Mouse (Mus musculus) midbrain, embryonic 13.5 days (tissue): Measurements from ENCODE around the gene Chd9. TPM values are rescaled to one million over a fixed set of nuclear protein-coding genes. Genes with fewer than 3 reads are reported as not detected.
"Not testable (repeated sequence)": the region's sequence is repeated elsewhere in the genome, so short reads cannot be mapped to it uniquely, and the experiment has no call there.

Experiments
- ATAC-seq: fragments of 200-750 bp; cut with Nextera tagmentation; 2 replicates; pipeline ENCODE4 v1.8.0; 2017; ENCODE audit warnings: mild to moderate bottlenecking, moderate TSS enrichment, moderate library complexity
- H3K27ac ChIP-seq: fragments of 300-500 bp; sonication (generic); 2 replicates; pipeline ENCODE4 v1.5.1; 2015; ENCODE audit warnings: inconsistent platforms, mild to moderate bottlenecking, moderate library complexity
- H3K27me3 ChIP-seq: fragments of 300-500 bp; sonication (generic); 2 replicates; pipeline ENCODE4 v1.6.1; 2015; ENCODE audit warnings: mild to moderate bottlenecking, inconsistent platforms
- H3K36me3 ChIP-seq: fragments of 300-500 bp; sonication (generic); 2 replicates; pipeline ENCODE4 v1.6.1; 2015; ENCODE audit warnings: mild to moderate bottlenecking, inconsistent platforms
- H3K4me1 ChIP-seq: fragments of 300-500 bp; sonication (generic); replicated peaks from 2 replicates; pipeline ENCODE4 v1.6.1; 2015; ENCODE audit warnings: inconsistent platforms
- H3K4me2 ChIP-seq: fragments of 300-500 bp; sonication (generic); replicated peaks from 2 replicates; pipeline ENCODE4 v1.6.1; 2015; ENCODE audit warnings: moderate library complexity, mild to moderate bottlenecking, inconsistent platforms
- H3K4me3 ChIP-seq: fragments of 300-500 bp; sonication (generic); replicated peaks from 2 replicates; pipeline ENCODE4 v1.5.1; 2015; ENCODE audit warnings: mild to moderate bottlenecking, inconsistent platforms
- H3K9ac ChIP-seq: fragments of 300-500 bp; sonication (generic); replicated peaks from 2 replicates; pipeline ENCODE4 v1.6.1; 2015; ENCODE audit warnings: mild to moderate bottlenecking, inconsistent platforms
- H3K9me3 ChIP-seq: fragments of 300-500 bp; sonication (generic); 2 replicates; pipeline ENCODE4 v1.6.1; 2016; ENCODE audit warnings: mild to moderate bottlenecking, inconsistent platforms
- WGBS: fragments of 180-500 bp; shearing (Covaris S2); methylation state at CpG from one replicate; pipeline ENCODE4 v1.1.7; 2015; 5-methylcytosine and 5-hydroxymethylcytosine counted together
- polyA plus RNA-seq: library from polyadenylated mRNA; unstranded; fragments of >200 nt; fragmentation: Nextera tagmentation; extraction: Ambion mirVana; gene quantifications from 2 replicates; pipeline ENCODE4 v1.2.1, GENCODE M21; 2015

Gene Chd9
- polyA plus RNA-seq, 1 experiment from 2014 or later = 69.6 TPM

DNA sequence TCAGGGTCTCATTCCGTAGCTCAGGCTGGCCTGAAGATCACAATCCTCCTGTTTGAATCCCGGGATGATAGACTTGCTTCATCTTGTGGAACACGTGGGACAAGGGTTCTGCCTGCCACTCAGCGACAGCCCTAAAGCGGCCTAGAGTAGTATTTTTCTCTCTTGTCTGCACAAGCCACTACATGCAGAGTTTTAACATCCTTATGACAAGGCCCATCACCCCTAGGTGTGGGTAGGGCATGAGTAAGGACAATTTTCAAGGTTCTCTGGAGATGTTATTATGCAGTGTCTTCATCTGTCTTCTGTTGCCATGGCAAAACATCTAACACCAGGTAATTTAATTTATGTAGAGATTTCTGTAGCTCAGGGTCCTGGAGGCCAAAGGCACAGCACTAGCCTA lies 69.2 kb downstream of the Chd9 start:
- Histone ChIP-seq H3K4me1 (peaks cover 17% of the 10 kb centered on the region), H3K36me3 (0 out of 2 replicates have a peak, but pooled peaks cover 2% of the 10 kb centered on the region), H3K27ac (no peak overlapping the region), H3K4me3 (no peak overlapping the region), H3K9me3 (no peaks in the 10 kb centered on the region), H3K27me3 (no peaks in the 10 kb centered on the region), H3K4me2 (no peak overlapping the region), H3K9ac (no peak overlapping the region)
- no peak for ATAC-seq
- 52% methylated on average over 5 of the region's 5 CpGs for WGBS

DNA sequence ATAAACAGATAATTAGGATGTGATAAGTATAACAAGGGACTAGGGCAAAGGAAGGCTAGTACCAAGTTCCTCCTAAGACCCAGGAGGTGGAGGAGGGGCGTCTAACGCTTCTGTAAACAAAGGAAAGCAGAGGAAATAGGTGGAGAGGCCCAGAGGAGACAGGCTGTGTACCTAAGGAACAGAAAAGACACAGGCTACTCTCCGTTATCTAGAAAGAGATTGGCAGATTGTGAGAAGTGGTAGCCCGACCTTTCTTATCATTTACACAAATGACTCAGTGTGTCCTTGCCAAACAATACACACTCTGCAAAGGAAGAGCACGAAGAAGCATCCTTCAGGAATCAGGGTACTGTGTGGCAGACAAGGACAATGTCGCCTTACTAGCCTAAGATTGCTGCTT lies 70.4 kb downstream of the Chd9 start:
- Histone ChIP-seq H3K4me3 (no peak overlapping the region), H3K4me1 (peaks cover 17% of the 10 kb centered on the region), H3K27me3 (no peaks in the 10 kb centered on the region), H3K9me3 (no peaks in the 10 kb centered on the region), H3K4me2 (no peak overlapping the region), H3K27ac (no peak overlapping the region), H3K9ac (no peak overlapping the region), H3K36me3 (no peaks in the 10 kb centered on the region)
- 40% methylated on average over 6 of the region's 6 CpGs for WGBS
- no peak for ATAC-seq

DNA sequence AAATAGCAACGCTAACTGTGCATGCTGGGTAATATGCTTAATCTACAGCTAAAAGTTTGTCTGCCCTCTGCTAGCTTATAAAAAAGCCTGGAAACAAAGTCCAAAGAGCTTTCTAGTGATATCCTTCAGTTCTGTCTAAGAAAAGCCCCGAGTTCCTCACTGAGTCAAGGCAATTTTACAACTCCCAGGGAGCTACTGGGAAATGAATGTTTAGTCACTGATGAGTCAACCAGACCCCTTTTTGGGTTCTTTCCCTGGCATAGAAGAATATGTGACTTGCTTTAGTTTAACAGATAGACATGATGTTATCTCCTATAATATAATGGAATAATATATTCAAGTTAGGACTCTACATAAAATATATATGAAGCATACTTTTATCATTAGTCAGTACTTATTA lies 73.8 kb downstream of the Chd9 start:
- no peaks in the 10 kb centered on the region for H3K27me3 ChIP-seq
- peaks cover 9% of the 10 kb centered on the region for H3K4me1 ChIP-seq
- H3K9ac ChIP-seq = no peak overlapping the region
- no peak for ATAC-seq
- H3K4me3 ChIP-seq = no peak overlapping the region
- WGBS = 90% methylated on average over 2 of the region's 2 CpGs
- no peaks in the 10 kb centered on the region for H3K36me3 ChIP-seq
- H3K9me3 ChIP-seq = no peaks in the 10 kb centered on the region
- no peak overlapping the region for H3K27ac ChIP-seq
- no peak overlapping the region for H3K4me2 ChIP-seq

DNA sequence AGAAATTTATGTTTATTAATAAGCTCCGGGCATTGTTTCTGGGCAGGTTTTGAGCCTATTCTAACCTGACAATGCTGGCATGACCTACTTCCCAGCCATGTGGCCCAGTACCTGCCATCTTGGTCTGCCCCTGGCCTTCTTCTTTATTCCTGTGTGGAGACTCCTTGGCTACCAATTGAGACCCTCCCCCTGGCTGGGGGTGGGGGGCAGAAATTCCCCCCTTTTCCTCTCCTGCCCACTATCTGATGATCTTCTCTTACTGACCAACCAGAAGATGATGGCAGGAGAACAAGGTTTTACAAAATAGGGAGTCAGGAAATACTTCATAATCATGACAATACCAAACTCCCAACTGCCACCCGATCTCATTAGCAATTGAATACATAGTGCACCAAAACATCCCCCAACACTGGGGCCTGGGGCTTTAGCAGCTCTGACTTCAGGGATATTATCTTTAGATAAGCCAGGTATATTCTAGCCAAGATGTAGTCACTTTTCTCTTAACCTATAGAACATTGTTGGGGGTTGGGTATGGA lies 76.1 kb downstream of the Chd9 start:
- Histone ChIP-seq H3K4me2 (no peak overlapping the region), H3K4me1 (peaks cover 13% of the 10 kb centered on the region), H3K9me3 (no peaks in the 10 kb centered on the region), H3K36me3 (no peaks in the 10 kb centered on the region), H3K27me3 (no peaks in the 10 kb centered on the region), H3K4me3 (no peak overlapping the region), H3K9ac (no peak overlapping the region), H3K27ac (no peak overlapping the region)
- no peak for ATAC-seq
- 61% methylated on average over 2 of the region's 2 CpGs for WGBS

DNA sequence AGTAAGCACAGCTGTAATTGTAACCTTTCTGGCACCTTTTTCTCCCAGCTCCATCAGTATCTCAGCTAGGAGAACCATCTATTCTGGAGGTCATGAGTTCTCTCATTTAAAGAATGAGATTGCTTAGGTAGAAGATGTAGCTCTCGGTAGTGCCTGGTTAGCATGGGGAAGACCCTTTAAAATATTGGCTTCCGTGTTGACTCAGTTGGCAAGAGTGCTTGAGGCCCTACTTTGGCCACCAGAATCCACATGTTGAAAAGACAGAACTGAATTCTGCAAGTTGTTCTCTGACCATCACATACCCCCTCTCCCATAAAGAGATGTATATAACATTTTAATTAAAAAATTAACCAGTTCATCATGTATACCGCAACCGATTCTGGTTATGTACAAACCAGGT lies 78.8 kb downstream of the Chd9 start:
- H3K27ac ChIP-seq = no peak overlapping the region
- WGBS = 93% methylated on average over 4 of the region's 4 CpGs
- H3K4me1 ChIP-seq = peaks cover 18% of the 10 kb centered on the region
- H3K9ac ChIP-seq = no peak overlapping the region
- no peaks in the 10 kb centered on the region for H3K27me3 ChIP-seq
- no peak overlapping the region for H3K4me2 ChIP-seq
- no peaks in the 10 kb centered on the region for H3K9me3 ChIP-seq
- H3K4me3 ChIP-seq = no peak overlapping the region
- H3K36me3 ChIP-seq = no peaks in the 10 kb centered on the region
- no peak for ATAC-seq

DNA sequence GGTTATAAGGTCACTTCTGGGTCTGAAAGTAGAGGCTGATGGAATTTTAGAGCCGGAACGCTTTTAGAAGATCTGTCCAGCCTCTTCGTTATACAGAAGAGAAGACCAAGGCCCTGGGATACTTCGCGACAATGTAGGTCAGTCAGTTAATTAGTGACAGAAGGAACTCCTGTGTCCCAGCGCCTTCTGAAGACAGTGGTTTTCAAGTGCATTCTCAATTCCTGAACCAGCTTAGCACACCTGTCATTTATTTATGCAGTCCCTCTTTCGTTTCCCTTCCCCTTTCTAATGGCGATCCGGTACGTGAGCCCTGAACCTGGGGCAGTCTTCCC lies 79.3 kb downstream of the Chd9 start:
- 20% methylated on average over 10 of the region's 10 CpGs for WGBS
- H3K27ac ChIP-seq = peak overlapping the region; percentile 82
- H3K9me3 ChIP-seq = no peaks in the 10 kb centered on the region
- no peak for ATAC-seq
- peak overlapping the region; percentile 74 for H3K4me3 ChIP-seq
- no peaks in the 10 kb centered on the region for H3K27me3 ChIP-seq
- H3K4me2 ChIP-seq = peak overlapping the region; percentile 97
- H3K9ac ChIP-seq = peak overlapping the region; percentile 78
- H3K36me3 ChIP-seq = no peaks in the 10 kb centered on the region
- H3K4me1 ChIP-seq = peaks cover 18% of the 10 kb centered on the region

DNA sequence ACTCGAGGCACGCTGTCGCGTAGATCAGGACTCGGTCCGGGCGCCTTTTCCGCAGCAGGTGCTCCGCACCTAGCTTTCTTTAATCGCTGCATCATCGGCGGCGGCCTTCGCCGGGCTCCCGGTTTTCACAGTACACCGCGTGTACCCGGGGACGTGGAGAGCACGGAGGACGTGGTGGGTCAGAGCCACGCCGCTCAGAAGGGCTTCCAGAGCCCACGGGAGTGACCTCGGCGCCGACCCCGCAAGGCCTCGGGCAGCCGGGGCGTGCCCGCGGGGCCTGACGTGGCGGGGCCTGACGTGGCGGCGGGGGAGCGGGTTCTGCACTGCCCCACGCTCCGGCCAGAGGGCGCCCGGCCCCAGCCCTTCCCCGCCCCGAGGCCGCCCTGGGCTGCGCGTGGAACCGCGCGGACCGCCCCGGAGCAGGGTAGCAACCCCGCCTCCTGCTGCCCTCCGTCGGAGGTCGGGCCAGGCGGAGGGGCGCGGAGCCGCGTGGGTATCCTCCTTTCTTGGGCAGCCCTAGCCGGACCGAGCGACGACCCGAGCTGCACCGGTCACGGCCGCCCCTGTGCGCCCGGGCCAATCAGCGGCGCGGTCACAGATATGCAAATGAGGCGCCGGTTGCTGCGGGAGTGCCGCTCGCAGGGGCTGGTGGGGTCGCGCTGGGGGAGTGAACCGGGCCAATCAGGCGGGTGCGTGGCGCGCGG lies 79.8 kb downstream of the Chd9 start:
- Histone ChIP-seq H3K4me3 (peak overlapping the region; percentile 74), H3K27me3 (no peaks in the 10 kb centered on the region), H3K27ac (peak overlapping the region; percentile 82), H3K4me1 (peaks cover 18% of the 10 kb centered on the region), H3K36me3 (no peaks in the 10 kb centered on the region), H3K9ac (peak overlapping the region; percentile 78), H3K9me3 (no peaks in the 10 kb centered on the region), H3K4me2 (peak overlapping the region; percentile 97)
- peak; percentile 97 for ATAC-seq
- WGBS = under 1% methylated on average over 80 of the region's 89 CpGs

DNA sequence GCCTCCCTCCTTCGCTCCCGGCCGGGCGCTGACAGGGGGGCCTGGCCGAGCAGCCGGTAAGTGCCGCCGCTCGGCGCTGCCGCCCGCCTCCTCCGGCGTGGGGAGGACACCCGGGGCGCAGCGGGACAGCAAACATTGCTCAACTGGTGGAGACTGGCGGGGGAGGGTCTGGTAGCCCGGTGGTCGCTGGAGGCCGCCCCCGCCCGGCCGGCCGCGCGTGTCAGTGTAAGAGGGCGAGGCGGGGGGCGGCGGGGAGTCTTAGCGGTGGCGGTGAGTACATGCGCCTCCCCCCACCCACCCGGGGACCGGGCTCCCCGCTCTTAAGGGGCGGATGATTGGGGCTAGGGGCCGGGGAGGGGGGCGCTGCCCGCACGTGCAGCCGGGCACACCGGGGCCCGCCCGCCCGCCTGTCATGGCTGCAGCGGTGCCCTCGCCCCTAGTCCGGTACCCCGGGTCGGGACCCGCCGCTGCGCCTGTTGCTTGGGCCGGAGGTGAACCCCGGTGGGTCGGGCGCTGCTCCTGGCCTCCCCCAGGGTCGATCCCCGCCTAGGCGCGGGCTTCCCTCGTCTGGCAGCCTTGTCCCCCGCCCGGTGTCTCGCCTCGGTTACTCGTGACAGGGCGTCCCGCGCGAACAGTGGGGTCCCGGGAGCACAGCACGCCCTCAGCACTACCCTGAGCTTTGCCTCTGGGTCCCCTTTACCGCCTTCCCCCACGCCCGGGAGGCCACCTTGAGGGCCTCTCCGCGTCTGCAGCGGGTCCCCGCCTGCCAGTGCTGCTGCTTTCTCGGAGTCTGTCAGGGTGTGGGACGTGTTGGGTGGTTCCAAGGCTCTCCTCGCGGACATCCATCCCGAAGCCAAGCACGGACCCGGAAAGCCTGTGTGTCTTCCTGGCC lies 80.7 kb downstream of the Chd9 start:
- ATAC-seq = peak; percentile 51
- Histone ChIP-seq H3K4me3 (peak overlapping the region; percentile 74), H3K27ac (peak overlapping the region; percentile 82), H3K36me3 (no peaks in the 10 kb centered on the region), H3K9me3 (no peaks in the 10 kb centered on the region), H3K9ac (peak overlapping the region; percentile 78), H3K4me1 (peaks cover 18% of the 10 kb centered on the region), H3K4me2 (peak overlapping the region; percentile 97), H3K27me3 (no peaks in the 10 kb centered on the region)
- under 1% methylated on average over 70 of the region's 89 CpGs for WGBS

DNA sequence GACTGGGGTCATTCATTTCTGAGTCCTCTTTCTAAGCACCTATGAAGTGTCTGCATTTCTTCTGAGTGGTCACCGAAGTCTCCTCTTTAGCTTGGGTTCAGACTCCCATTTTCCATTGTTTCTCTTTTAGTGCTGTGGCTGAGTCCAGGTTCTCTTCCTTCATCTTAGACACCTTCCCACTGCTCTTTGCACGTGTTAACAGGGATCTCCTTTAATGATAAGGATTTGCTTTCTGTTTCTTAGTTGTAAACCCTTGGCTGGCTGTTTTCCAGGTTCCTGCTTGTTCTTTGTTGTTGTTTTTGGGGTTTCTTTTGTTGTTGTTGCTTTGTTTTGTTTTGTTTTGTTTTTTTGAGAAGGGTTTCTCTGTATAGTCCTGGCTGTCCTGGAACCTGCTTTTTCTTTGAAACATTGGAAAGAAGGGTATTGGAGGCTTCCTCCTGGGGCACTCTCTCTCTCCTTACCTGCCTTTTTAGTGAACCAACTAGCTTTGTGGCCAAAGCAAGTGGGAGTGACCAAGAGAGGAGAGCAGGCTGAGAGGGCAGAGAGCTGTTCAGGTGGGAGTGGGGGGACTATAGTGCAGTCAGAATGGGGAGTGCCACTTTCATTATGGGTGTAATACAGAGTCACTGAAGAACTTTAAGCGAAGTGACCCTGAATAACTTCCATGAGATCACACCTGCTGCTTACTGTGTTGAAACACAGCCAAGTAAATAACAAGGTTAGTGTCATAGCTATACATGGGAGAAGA lies 95.2 kb downstream of the Chd9 start:
- no peak overlapping the region for H3K27ac ChIP-seq
- no peak for ATAC-seq
- 76% methylated on average over 3 of the region's 3 CpGs for WGBS

DNA sequence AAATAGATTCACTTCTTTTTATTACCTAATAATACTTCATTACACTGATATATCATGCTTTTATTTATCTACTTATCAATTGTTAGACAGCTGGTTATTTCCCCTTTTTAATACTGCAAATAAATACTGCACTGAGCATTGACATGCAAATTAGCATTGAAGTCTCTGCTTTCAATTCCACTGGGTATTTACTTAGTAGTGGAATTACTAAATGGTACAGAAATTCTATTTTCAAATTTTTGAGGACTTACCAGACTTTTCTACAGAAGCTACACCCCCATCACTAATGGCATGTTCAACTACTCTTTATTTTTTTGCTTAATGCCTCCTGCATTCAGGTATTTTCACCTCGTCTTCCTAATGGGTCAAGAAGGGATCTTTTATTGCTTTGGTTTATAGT lies 100.3 kb downstream of the Chd9 start:
- Histone ChIP-seq H3K9me3 (no peaks in the 10 kb centered on the region), H3K27me3 (no peaks in the 10 kb centered on the region), H3K4me1 (peaks cover 4% of the 10 kb centered on the region; the same call in 1 of the 2 replicates), H3K27ac (no peak overlapping the region), H3K36me3 (0 out of 2 replicates have a peak, but pooled peaks cover 1% of the 10 kb centered on the region), H3K4me2 (no peak overlapping the region), H3K9ac (no peak overlapping the region), H3K4me3 (no peak overlapping the region)
- ATAC-seq = no peak
- 72% methylated on average over 1 of the region's 1 CpGs for WGBS

More for the DNA sequence above, 95.2 kb downstream of the Chd9 start:
- Histone ChIP-seq H3K36me3 (0 out of 2 replicates have a peak, but pooled peaks cover 4% of the 10 kb centered on the region), H3K4me1 (0 out of 2 replicates have a peak, but pooled peaks cover 4% of the 10 kb centered on the region), H3K9me3 (no peaks in the 10 kb centered on the region), H3K9ac (no peak overlapping the region), H3K27me3 (no peaks in the 10 kb centered on the region), H3K4me3 (no peak overlapping the region), H3K4me2 (no peak overlapping the region)

DNA sequence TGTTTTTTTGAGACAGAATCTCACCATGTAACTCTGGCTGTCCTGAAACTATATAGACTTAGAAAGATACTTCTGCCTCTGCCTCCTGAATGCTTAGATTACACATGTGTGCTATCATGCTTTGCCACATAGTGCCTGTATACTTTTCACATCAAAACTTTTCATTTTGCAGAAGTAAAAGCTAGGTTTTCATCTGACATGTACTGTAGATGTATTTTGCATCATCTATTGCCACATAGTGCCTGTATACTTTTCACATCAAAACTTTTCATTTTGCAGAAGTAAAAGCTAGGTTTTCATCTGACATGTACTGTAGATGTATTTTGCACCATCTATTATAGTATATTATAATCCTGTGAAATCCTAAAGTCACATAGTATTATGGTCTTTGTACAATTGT lies 102.0 kb downstream of the Chd9 start:
- H3K4me3 ChIP-seq, H3K27me3 ChIP-seq, H3K4me1 ChIP-seq, H3K36me3 ChIP-seq, ATAC-seq, H3K9me3 ChIP-seq, H3K27ac ChIP-seq, H3K4me2 ChIP-seq, H3K9ac ChIP-seq: not testable (repeated sequence)

DNA sequence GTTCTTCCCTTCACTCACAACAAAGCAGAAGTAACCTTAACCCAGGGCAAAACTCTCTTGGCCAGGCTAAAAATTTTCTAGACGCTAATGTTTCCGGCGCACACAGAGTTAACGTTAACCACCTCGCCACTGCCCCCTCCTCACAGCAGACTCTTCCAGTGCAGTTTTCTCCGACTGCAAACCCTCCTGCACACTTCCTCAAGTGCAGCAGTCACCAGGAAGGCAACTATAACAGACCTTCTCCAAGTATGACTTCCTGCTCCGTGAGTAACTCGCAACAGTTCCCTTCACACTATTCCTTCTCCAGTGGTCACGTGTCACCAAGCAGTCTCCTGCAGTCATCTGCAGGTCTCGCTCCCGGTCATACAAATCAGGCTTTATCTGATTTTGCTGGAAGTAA lies 104.8 kb downstream of the Chd9 start:
- 73% methylated on average over 11 of the region's 11 CpGs for WGBS
- H3K36me3 ChIP-seq = peaks cover 12% of the 10 kb centered on the region; the same call in 1 of the 2 replicates
- ATAC-seq = no peak
- no peaks in the 10 kb centered on the region for H3K9me3 ChIP-seq
- peaks cover 2% of the 10 kb centered on the region; the same call in 1 of the 2 replicates for H3K4me1 ChIP-seq
- no peak overlapping the region for H3K4me2 ChIP-seq
- no peak overlapping the region for H3K9ac ChIP-seq
- H3K27me3 ChIP-seq = no peaks in the 10 kb centered on the region
- H3K4me3 ChIP-seq = no peak overlapping the region
- H3K27ac ChIP-seq = no peak overlapping the region
